Mouse (Mus musculus): Measurements from ENCODE around the gene Pla1a. TPM values are rescaled to one million over a fixed set of nuclear protein-coding genes. Genes with fewer than 3 reads are reported as not detected.
"Not testable (repeated sequence)": the region's sequence is repeated elsewhere in the genome, so short reads cannot be mapped to it uniquely, and the experiment has no call there.

The Pla1a gene
- 1 to 10 TPM; 1.5 to 2.5 TPM for total RNA-seq (2021)
- long read RNA-seq, experiment 1, partial matches to known transcripts: 1 of 1 reads
- long read RNA-seq, experiment 1, other reads (novel, unspliced or antisense): 0 of 1 reads
- long read RNA-seq, experiment 2: 0 reads

GRCm38 (mm10) chr16:38432498-38433425 lies at the start of gene Pla1a:
Gene Pla1a, minus strand, starts transcription at chr16:38433145.
- no peak for DNase-seq (ENCODE audit: extremely low spot score in 1 of 2, low spot score in 2 of 2)
- no peak within 1 kb of the TSS for H3K27ac ChIP-seq
- intact Hi-C loops (cut with DNase I): no loop called here
- TF ChIP-seq CTCF (IDR thresholded peaks at IDR 0.05): no peak
- H3K4me3 ChIP-seq: no peak within 1 kb of the TSS

- Histone ChIP-seq H3K27ac (no peak overlapping the region), H3K4me3 (no peak overlapping the region)
- TF ChIP-seq CTCF (IDR thresholded peaks at IDR 0.05): no peak
- intact Hi-C loops (cut with DNase I): loop anchor here (5.0 kb wide), 1 partner anchor 104 kb away; no protein-coding TSS in a partner anchor
- DNase-seq (ENCODE audit: extremely low spot score in 1 of 2, low spot score in 2 of 2): no peak
Observed at GRCm38 (mm10) chr16:38481327-38481726, 48.4 kb upstream of the Pla1a start.

GRCm38 (mm10) chr16:38478296-38478695 lies 45.4 kb upstream of the Pla1a start:
- intact Hi-C loops (cut with DNase I): no loop called here
- DNase-seq (ENCODE audit: extremely low spot score in 1 of 2, low spot score in 2 of 2): no peak
- H3K4me3 ChIP-seq: no peak overlapping the region
- no peak overlapping the region for H3K27ac ChIP-seq
- TF ChIP-seq CTCF (IDR thresholded peaks at IDR 0.05): no peak

GRCm38 (mm10) chr16:38477241-38477608 lies 44.3 kb upstream of the Pla1a start:
- H3K27ac ChIP-seq; DNase-seq (ENCODE audit: extremely low spot score in 1 of 2, low spot score in 2 of 2); intact Hi-C loops (cut with DNase I): not testable (repeated sequence)
- peak overlapping the region; percentile 50 for H3K4me3 ChIP-seq

GRCm38 (mm10) chr16:38476312-38477240 lies 43.6 kb upstream of the Pla1a start:
- no peak for TF ChIP-seq CTCF (IDR thresholded peaks at IDR 0.05)
- DNase-seq (ENCODE audit: extremely low spot score in 1 of 2, low spot score in 2 of 2): peak; percentile 25 to 37
- intact Hi-C loops (cut with DNase I): no loop called here
- Histone ChIP-seq H3K4me3 (peak overlapping the region; percentile 50), H3K27ac (peak overlapping the region; percentile 38)

- Histone ChIP-seq H3K27ac (no peak overlapping the region), H3K4me3 (no peak overlapping the region)
- TF ChIP-seq CTCF (IDR thresholded peaks at IDR 0.05): no peak
- DNase-seq (ENCODE audit: extremely low spot score in 1 of 2, low spot score in 2 of 2): no peak
- intact Hi-C loops (cut with DNase I): no loop called here
Observed at GRCm38 (mm10) chr16:38475681-38476311, 42.9 kb upstream of the Pla1a start.

- intact Hi-C loops (cut with DNase I): no loop called here
- no peak for TF ChIP-seq CTCF (IDR thresholded peaks at IDR 0.05)
- DNase-seq (ENCODE audit: extremely low spot score in 1 of 2, low spot score in 2 of 2): no peak
- H3K27ac ChIP-seq: no peak overlapping the region
- H3K4me3 ChIP-seq: no peak overlapping the region
Observed at GRCm38 (mm10) chr16:38474677-38475286, 41.8 kb upstream of the Pla1a start.

- Histone ChIP-seq H3K27ac (no peak overlapping the region), H3K4me3 (no peak overlapping the region)
- no peak for DNase-seq (ENCODE audit: extremely low spot score in 1 of 2, low spot score in 2 of 2)
- intact Hi-C loops (cut with DNase I): no loop called here
- TF ChIP-seq CTCF (IDR thresholded peaks at IDR 0.05): no peak
Observed at GRCm38 (mm10) chr16:38473661-38474060, 40.7 kb upstream of the Pla1a start.

GRCm38 (mm10) chr16:38472507-38472873 lies 39.5 kb upstream of the Pla1a start:
- no peak overlapping the region for H3K4me3 ChIP-seq
- intact Hi-C loops (cut with DNase I): no loop called here
- DNase-seq (ENCODE audit: extremely low spot score in 1 of 2, low spot score in 2 of 2): no peak
- no peak for TF ChIP-seq CTCF (IDR thresholded peaks at IDR 0.05)
- H3K27ac ChIP-seq: no peak overlapping the region

GRCm38 (mm10) chr16:38471697-38472506 lies 39.0 kb upstream of the Pla1a start:
- intact Hi-C loops (cut with DNase I): no loop called here

More at GRCm38 (mm10) chr16:38471697-38472506, 39.0 kb upstream of the Pla1a start:
- H3K4me3 ChIP-seq: no peak overlapping the region
- DNase-seq (ENCODE audit: extremely low spot score in 1 of 2, low spot score in 2 of 2): no peak
- no peak for TF ChIP-seq CTCF (IDR thresholded peaks at IDR 0.05)
- no peak overlapping the region for H3K27ac ChIP-seq
